Comparison of ENCODE assay signal across 18 mouse cellular contexts in the genomic region with DNA sequence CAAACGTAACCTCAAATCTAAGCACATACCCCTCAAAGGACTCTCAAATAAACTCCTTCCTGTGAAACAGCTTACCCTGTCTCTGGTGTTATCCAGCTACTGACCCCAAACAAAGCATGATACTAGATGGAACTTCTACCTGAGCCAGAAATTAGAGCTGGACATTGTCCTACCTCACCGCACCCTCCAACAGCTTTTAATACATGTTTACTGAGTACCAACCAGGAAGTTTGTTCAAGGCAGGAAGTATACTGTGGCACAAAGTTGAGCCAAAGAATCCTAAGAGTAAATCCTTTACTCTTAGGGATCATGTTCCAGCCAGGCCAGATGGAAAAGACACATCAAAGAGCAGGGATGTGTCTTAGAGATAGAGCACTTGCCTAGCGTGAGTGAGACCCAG. TPM values are rescaled to one million over a fixed set of nuclear protein-coding genes. Genes with fewer than 3 reads are reported as not detected.
"Had no signal": no experiment of that assay in that cellular context is flagged by ENCODE, and none has a peak within 500 bp of the region (broad histone marks: within the 10 kb centered on the region; RNA-seq: fewer than 3 reads in every experiment).

No protein-coding gene starts in this region.

- H3K9ac ChIP-seq: lung, embryonic 15.5 days; midbrain, embryonic 15.5 days; neural tube, embryonic 13.5 days had no signal

- DNase-seq: kidney, adult 11 months; kidney, adult 9 months; kidney, postnatal 4 days; lung, postnatal 4 days; right cerebral cortex, postnatal 14 days had no signal

- ATAC-seq: midbrain, embryonic 15.5 days had no signal

- H3K4me3 ChIP-seq: layer of hippocampus, adult 2 months; left cerebral cortex, adult 2 months; limb, embryonic 10.5 days; lung, embryonic 15.5 days; midbrain, embryonic 15.5 days; neural tube, embryonic 13.5 days had no signal

- H3K9me3 ChIP-seq: limb, embryonic 10.5 days; lung, embryonic 15.5 days; megakaryocyte, embryonic 14.5 days; midbrain, embryonic 15.5 days; neural tube, embryonic 13.5 days had no signal

- H3K27ac ChIP-seq: kidney, postnatal 0 days; layer of hippocampus, adult 2 months; left cerebral cortex, adult 2 months; limb, embryonic 10.5 days; lung, embryonic 15.5 days; midbrain, embryonic 15.5 days; neural tube, embryonic 13.5 days had no signal

- H3K36me3 ChIP-seq: limb, embryonic 10.5 days; lung, embryonic 15.5 days; midbrain, embryonic 15.5 days; neural tube, embryonic 13.5 days had no signal

- H3K4me1 ChIP-seq: lung, embryonic 15.5 days; midbrain, embryonic 15.5 days; neural tube, embryonic 13.5 days had no signal

- H3K4me2 ChIP-seq: liver, embryonic 11.5 days; lung, embryonic 15.5 days; midbrain, embryonic 11.5 days; midbrain, embryonic 15.5 days; neural tube, embryonic 13.5 days had no signal

- H3K27me3 ChIP-seq: lung, embryonic 15.5 days; megakaryocyte, embryonic 14.5 days; midbrain, embryonic 15.5 days; neural tube, embryonic 13.5 days had no signal

RNA-seq across cellular contexts. Expression of a gene that starts 5.4 kb away (rescaled TPM):
- polyA plus RNA-seq: kidney, postnatal 0 days; limb, embryonic 10.5 days; liver, embryonic 11.5 days; liver, embryonic 16.5 days; midbrain, embryonic 11.5 days had no signal

RNA-seq across cellular contexts. Expression of a gene that starts 8.8 kb away (rescaled TPM):
- polyA plus RNA-seq: limb, embryonic 10.5 days; lung, embryonic 15.5 days; midbrain, embryonic 15.5 days had no signal

RNA-seq across cellular contexts. Expression of a gene that starts 10.0 kb away (rescaled TPM):
- polyA plus RNA-seq: limb, embryonic 14.5 days; liver, embryonic 11.5 days; liver, embryonic 16.5 days; midbrain, embryonic 11.5 days; stomach, embryonic 14.5 days had no signal

RNA-seq across cellular contexts. Expression of a gene that starts 16.4 kb away (rescaled TPM):
- polyA plus RNA-seq: midbrain, embryonic 11.5 days had no signal
